Mouse (Mus musculus) cerebellum, adult 18-20 months (tissue): Measurements from ENCODE around the gene Msh5.
"Not testable (repeated sequence)": the region's sequence is repeated elsewhere in the genome, so short reads cannot be mapped to it uniquely, and the experiment has no call there.

Experiments used
- DNase-seq, 2 experiments: peaks; one replicate each; pipeline ENCODE4 v3.0.0; 2021

The Msh5 gene

DNA sequence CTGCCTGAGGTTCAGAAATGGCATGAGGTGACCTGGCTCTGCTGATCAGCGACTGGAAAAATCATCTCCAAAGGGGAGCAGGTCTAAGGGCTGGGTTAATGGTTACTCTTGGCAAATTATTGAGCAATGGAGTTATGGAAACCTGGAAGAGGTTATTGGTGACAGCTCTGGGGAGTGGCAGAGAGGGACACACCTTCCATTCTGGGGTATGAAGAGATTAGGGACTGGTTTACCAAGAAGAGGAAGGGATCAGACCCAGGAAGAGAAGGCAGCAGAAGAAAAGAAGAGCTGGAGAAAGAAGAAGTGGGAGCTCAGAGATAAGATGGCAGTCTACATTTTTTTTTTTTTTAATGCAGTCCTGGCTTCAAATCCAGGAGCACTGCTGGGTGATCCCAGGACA is 1.1 kb upstream of the Msh5 start:
- DNase-seq: no peak

DNA sequence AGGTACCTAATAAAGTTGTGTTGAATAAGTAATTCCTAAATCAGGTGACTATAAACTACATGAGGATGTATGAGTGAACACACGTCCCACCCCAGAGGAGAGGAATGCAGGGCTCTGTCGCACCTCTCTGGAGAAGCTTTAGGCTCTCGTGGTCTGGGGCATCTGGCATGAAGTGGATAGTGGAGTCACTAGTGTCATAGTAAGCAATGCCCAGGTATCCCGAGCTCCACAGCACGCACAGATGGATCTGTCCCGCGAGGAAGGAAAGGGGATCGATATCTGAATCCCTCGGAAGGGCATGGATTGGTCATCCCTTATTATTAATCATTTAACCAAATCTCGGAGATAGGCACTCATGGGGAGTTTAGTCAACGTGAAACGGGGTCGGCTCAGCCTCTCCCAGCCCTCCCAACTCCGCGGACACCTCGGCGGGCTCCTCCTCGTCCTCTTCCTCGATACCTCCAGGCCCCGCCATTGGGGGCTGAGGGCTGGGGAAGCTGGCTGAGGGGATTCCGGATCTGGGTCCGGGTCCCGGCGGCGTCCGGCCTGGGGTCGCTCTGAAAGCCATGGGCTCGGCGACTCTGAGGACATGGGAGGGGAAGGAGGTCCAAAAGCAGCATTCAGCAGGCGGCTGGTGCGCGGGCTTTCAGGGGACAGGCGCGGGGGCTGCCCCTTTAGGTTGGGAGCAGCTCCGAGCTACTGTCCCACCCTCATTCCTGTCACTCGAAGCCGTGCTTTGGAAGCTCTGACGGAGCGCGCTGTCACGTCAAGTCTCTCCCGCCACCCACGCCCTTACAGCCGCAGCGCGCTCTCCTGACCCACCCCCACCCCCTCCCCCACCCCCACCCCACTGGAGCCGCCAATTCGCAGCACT is 501 bp downstream of the Msh5 start:
- DNase-seq: peak in 1 of 2 experiments; percentile 38

DNA sequence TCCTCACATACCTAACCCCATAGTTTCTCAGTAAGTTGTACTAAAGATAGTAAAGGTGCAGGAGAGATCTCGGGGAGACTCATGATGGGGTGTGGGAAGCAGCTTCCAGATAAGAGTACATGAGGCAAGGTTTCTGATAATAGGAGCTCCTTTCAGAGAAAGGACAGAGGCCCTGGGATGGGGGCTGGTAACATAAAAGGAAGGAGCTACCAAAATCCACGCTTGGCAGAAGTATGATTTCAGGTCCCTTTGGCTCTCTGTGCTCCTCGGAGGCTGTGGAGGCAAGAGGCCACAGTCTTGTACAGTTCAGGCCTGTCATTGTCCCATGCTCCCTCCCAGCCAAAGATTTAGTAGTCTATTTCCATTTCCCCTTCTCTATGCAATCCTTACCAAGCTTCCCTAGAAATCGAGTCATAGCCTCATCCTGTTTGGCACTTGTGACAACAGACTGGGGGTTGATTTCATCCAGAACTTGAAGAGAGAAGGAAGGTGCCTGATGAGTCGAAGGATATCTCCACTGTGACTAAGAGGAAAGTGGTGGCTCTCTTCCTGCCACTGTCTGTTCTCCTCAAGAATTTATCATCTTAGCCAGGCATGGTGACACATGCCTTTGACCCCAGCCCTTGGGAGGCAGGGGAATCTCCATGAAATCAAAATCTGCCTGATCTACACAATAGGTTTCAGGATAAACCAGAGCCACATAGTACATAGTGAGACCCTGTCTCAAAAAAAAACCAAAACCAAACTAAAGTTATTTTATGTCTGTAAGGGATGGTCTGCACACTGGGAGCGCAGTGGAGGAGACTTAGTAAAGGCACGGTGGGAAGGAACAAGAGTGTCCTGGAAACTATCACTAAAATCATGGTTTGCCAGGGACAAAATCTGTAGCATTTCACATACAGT is 1.4 kb downstream of the Msh5 start:
- DNase-seq: no peak

DNA sequence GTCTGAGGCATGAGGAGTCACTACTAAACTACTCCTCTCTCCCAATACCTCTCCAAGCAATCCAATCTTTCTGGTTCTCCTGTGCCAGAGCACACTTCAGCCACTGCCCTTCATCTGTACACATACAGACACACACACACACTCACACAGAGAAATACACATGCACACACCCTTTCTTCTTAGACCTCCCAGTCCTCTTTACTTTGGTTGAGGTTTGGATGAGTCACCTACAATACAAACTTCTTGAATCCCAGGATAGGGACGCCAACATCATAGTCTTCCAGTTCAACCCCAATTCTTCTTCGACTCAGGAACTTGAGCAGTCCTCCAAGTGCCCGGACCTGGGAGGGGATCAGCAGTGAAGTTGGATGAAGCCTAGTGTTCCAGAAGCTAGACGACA is 2.8 kb downstream of the Msh5 start:
- DNase-seq: no peak

DNA sequence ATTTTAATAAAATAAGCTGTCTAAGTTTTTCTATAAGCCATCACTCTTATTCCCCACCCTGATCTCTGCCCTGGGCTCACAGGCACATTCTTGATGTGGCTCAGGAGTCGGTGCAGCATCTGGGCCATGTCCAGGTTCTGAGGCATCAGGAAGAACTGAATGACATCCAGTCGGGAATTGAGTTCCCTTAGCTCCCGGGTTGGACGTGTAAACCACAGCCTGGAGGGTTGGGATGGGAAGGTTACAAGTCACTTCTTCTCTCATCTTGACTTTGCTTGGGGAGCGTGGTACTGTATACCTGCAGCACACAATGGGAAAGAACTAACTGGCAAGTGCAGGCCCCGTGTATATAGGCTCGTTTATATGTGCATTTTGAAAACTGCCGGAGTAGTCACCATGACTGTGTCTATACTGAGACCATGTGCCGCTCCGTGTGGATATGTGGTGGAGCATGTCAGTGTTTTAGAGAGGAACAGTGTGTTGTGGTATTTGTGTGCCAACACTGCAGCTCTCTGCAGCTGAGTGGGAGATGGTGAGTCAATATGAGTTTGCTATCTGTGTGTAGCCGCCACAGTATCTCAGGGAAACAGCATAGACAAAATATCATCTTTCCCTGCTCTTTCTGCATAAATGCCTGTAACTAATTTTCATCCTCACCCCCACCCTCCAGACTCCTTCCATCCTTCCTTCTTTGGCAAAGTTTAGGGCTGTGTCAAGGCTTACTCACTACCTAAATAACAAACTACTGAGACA is 7.2 kb downstream of the Msh5 start:
- DNase-seq: no peak

DNA sequence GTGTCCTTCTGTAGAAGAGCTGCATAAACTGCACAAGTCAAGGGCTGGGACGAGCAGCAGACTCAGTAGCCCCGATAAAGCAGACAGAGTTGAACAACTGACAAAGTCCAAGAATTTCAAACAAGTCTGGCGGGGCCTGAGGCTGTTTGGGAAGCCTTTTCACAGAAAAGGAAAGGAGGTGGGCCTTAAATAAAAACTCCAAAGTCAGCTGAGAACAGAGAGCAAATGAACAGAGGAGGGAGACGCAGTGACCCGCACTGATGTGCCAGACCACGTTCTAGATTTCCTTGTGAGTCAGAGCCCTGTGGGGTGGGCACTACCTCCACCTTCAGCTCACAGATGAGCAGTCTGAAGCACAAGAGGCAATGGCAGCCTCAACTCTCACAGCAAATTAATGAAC is 11.6 kb downstream of the Msh5 start:
- no peak for DNase-seq

DNA sequence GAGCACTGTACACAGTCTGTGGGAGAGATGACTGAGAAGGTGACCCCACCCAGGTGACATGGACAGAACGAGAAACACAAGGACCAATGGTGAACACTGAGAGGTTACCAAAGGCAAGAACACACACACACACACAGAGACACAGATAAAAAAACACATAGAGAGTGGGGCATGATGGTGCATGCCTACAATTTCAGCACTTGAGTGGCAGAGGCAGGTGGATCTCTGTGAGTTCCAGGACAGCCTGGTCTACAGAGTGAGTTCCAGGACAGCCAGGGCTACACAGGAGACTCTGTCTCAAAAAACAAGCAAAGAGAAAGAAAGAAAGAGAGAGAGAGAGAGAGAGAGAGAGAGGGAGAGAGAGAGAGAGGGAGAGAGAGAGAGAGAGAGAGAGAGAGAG is 12.8 kb downstream of the Msh5 start:
- DNase-seq: not testable (repeated sequence)

DNA sequence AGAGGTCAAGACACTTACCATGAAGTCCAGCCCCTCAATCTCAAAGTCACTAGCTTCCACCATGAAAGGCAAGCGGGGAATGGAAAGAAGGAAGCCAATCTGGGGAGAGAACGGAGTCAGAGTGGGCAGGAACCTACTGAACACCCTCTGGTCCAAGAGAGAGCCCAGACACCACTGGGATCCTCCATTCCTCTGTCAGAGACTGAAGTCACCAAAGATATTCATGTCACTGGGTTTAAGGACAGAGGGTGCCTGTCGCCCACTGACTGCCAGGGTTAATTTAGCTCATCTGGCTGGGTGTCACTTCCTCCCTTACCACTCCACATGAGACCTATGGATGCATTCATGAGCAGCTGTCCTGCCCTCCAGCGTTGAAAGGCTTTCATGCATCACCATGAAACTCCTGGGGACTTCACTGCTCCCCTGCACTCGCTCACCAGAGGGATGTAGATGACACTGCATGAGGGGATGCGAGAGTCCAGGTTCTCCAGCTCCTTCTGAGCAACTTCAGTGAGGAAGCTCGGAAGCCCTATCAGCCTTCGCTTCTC is 14.1 kb downstream of the Msh5 start:
- no peak for DNase-seq

DNA sequence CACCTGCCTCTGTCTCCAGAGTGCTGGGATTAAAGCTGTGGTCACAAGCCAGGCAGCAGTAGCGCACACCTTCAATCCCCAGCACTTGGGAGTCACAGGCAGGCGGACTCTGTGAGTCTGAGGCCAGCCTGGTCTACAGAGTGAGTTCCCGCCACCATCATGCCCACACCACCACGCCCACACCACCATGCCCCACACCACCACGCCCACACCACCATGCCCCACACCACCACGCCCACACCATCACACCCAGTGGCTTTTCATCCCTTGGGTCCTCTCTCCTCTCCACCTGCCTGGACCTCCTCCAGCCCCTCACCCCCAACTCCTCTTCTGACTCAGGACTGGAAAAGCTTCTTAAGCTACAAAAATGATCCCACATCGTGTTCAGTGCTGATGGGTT is 14.7 kb downstream of the Msh5 start:
- no peak for DNase-seq

DNA sequence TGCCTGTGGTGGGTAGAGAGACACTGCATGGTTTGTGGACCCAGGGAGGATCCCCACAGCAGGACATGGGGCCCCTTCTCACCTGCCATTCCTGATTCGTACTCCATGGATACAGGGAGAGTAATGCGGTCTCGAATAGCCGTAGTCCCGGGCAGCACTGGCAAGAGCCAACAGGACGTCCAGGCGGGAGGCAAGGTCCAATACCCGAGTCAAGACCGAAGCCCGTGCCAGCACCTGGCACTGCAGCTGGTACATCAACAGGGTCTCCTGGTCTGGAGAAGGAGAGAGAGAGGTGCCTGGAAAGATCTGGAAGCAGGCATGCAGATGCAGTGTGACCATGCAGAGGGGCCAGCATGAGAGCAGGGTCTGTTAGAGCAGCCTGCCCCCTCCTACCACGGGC is 15.3 kb downstream of the Msh5 start:
- no peak for DNase-seq

DNA sequence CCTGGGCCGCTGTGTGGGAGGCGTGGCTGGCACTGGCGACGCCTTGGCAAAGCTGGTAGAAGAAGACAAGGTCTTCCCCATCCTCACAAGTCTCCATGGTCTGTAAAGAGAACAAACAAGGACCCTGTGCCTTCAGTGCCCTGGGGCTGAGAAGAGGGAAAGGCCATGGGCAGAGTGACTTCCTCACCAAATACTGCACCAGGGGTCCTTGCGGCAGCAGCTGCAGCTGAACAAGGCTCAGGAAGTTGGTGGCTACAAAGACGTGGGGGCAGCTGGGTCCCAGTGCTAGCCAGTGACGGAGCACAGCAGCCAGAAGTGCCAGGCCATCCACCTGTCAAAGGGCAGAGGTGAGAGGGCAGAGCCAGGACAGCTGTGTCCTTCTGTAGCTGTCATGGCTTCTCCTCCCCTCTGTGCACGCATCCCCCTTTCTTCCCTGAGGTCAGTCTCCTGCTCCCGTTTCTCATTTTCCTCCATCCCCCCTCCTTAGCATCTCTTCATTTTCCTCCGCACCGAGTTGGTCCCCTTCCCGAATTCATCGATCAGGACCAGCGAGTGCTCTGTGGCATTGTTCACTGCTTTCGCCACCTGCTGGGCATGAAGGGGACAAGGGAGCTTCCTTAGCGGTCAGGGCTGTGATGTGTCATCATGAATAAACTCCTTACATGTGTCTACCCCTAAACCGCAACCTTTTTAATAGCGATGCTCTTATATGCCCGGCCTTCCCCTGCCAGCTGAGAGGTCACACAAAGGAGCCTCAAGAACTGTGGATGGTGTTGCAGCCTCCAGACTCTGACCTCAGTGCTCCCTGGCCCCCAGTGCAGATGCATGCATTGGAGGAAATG is 16.6 kb downstream of the Msh5 start:
- peak in 1 of 2 experiments; percentile 21 for DNase-seq

DNA sequence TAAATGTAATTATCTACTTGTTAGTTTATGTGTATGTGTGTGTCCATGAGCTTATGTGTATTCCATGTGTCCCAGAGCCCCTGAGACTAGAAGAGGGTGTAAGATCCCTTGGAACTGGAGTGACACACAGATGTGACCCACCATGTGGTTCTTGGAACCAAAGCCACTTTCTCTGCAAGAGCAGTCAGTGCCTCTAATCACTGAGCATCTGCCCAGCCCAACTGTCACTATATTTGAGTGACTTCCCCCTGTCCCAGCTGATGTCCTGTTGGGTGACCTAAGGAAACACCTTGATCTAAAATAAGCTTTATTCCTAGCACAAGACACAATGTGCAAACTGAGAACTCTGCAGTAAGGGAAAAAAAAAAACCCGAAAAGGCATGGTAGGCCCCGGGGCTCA is 18.2 kb downstream of the Msh5 start:
- no peak for DNase-seq

DNA sequence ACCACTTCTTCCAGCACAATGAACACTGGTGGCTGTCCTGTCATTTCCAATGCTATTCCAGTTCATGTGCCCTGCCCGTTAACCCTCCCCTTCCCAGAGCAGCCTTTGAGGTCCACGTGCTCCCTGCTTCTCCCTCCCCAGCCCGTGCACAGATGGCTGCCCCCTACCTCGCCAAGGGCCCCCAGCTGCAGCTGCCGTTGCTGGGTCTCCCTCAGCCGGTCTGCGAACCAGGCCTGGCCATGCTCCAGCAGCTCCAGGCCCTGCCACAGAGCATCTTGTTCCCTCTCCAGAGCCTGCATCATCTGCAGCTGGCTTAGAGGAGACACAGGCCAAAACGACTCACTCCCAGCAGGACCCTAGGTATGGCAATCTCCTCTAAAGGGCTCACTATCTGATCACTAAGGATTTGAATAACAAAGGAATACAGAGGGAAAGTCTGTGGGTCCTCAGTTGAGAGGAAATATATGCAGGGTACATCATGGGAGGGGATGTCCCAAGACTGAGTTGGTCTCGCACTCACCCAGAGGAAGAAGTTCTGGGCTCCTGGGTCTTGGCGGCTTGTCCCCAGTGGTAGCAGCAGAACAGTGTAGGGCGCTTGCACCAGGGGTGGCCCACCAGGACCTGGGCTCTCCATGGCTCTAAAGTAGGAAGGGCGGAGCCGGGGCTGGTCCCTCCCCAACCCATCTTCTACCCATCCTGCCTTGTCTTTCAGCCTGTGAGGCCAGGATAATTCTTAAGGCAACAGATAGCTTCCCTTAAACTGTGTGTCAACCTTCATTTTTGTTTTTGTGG is 19.1 kb downstream of the Msh5 start, which contains the start of gene Sapcd1:
Sapcd1 (minus strand) TSS at position 740 of the 792 bp plus-strand sequence.
- DNase-seq: peak in 1 of 2 experiments; percentile 42

DNA sequence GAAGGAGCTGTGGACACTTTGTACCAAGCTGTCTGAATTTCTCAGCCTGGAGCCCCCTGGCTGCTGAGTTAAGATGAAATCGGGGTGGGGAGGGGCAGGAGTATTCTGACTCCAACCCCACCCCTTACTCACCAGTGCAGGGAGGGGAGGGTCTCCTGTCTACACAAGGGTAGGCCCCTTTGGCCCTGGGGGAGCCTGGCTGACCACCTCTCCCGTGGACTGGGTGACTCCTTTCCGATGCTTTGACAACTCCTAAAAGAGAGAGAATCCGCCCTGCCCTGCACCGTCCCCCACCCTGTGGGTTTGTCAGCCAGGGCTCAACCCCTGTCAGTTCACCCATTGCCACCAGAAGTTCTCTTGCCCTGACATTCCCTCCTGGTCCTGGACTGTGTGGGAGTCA is 20.3 kb downstream of the Msh5 start:
- DNase-seq: no peak

DNA sequence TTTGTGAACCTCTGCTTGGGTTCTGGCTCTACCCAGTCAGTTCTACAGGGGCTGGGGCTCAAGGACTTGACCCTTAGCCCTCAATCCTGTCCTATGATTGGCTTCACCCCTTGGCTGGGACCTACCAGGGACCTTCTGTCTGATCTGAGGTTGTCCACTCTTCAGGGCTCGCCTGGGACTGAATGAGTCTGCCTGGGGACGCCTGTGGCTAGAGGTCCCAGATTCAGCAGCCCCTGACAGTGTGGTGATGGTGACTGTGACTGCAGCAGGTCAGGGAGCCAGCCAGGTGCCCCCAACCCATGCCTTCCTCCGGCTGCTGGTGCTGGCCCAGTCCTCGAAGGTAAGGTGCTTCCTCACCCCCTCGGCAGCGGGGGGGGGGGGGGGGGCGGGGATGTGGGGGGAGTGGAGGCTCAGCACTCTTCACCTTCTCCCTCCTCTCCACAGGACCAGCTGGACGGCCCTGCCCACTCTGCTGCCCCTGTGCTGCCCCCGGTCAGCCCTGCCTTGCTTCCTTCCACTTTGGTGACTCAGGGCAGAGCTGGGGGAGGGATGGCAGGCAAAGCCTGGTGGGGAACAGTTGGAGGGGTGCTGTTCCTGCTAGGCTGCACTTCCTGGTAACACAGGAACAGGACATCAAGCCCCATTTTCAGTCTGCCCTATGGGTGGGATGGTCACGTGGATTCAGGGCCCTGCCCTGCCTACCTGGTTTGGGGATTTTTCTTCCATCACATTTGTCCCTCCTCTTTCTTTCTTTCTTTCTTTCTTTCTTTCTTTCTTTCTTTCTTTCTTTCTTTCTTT is 21.7 kb downstream of the Msh5 start:
- DNase-seq: peak in 1 of 2 experiments; percentile 10

DNA sequence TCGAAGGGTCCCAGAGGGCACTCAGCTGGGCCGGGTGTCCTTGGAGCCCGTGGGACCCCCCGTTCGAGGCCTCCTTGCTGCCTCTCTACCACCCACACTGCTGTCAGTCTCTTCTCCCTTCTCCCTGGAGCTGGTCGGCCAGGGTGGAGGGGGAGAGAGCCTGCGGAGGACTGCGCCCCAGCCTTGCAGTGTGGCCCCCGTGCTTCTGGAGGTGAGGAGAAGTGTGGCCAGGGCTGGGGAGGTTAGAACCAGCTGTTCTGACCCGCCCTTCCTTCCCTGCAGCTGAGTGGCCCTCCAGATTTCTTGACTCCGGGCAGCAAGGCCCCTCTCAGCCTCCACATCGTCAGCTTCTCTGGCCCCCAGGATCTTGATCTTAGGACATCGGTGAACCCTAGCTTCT is 22.3 kb downstream of the Msh5 start:
- DNase-seq: no peak

DNA sequence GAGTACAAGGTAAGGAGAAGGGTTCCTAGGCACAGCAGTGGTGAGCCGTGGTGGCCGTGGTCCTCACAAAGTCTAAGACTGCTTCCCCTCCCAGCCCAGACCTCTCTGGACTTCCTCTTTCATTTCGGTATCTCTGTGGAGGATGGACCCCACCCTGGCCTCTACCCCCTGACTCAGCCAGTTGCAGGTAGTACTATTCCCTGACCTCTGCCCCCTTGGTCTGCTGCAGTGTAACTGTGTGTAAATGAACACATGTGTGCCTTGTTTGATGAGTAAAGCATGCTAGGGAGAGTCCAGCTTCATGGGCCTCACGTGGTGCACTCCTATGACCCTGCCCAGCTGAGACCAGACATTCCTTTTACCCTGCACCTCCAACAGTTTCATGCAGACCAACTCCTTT is 22.8 kb downstream of the Msh5 start:
- no peak for DNase-seq

DNA sequence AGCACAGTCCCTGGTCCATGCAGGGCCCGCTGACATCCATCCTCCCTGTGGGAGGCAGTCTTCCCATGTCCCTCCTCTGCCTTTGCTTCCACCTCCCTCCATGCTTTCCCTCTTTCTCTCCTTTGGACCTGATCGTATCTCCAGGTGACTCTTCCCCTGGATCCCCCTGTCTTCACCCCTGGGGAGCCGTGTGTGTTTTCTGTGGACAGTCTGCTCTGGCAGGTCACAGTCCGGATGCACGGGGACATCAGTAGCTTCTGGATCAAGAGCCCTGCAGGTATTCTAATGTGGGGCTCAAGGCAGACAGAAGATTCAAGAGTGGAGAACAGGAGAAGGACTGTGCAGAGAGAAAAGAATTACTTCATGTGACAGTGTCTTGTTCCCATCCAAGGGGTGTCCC is 23.3 kb downstream of the Msh5 start:
- DNase-seq: no peak

DNA sequence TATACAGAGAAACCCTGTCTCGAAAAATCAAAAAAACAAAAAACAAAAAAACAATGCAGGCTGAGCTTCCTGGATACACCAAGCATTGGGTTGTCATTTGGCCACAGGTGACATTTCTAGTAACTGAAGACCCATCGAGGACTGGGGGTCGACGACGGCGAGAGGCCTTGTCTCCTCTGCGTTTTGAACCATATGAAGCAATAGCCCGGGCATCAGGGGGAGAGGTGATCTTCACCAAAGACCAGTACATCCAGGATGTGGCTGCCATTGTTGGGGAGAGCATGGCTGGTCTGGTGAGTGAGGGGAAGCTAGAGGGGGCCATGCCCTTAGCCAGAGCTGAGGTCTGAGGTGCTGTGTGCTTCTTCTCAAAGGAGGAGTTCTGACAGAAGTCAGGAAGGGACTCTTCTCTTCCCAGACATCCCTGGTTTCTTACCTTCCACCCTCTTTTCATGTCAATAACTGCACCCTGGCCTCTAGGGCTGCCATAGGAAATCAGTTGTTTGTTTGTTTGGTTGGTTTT is 23.9 kb downstream of the Msh5 start:
- DNase-seq: no peak
